Mouse (Mus musculus): ENCODE measurements at regions not wholly inside any gene's neighbourhood (a gene's known extent, or its start where the extent isn't known, plus 50 kb on each side); places are given as distances from the start of the nearest gene placed in this dataset.

GRCm38 (mm10) chrX:166660715-166661042, 75.2 kb upstream of the Egfl6 start:
- H3K27ac ChIP-seq, result no peak overlapping the region
- no peaks in the 10 kb centered on the region; the same call in 1 of the 2 replicates for H3K4me1 ChIP-seq
- no peaks in the 10 kb centered on the region for H3K9me3 ChIP-seq
- H3K9ac ChIP-seq, result no peak overlapping the region
- ATAC-seq (ENCODE audit: insufficient number of reproducible peaks, low FRiP score, low TSS enrichment, low read depth), result no peak
- WGBS, result 25% methylated on average over 6 of the region's 6 CpGs
- peak overlapping the region; percentile 24; the same call in 1 of the 2 replicates for H3K4me3 ChIP-seq
- peaks cover 12% of the 10 kb centered on the region; the same call in 1 of the 2 replicates for H3K27me3 ChIP-seq
- no peaks in the 10 kb centered on the region for H3K36me3 ChIP-seq
- H3K4me2 ChIP-seq, result no peak overlapping the region; the same call in 1 of the 2 replicates

- Histone ChIP-seq H3K4me1 (no peaks in the 10 kb centered on the region), H3K27me3 (peaks cover 11% of the 10 kb centered on the region; the same call in 1 of the 2 replicates), H3K36me3 (no peaks in the 10 kb centered on the region), H3K4me3 (no peak overlapping the region), H3K4me2 (no peak overlapping the region), H3K27ac (no peak overlapping the region), H3K9me3 (no peaks in the 10 kb centered on the region), H3K9ac (no peak overlapping the region)
- ATAC-seq (ENCODE audit: insufficient number of reproducible peaks, low FRiP score, low TSS enrichment, low read depth), result no peak
- 64% methylated on average over 3 of the region's 3 CpGs for WGBS
Measured at GRCm38 (mm10) chrX:166652400-166652799, 66.9 kb upstream of the Egfl6 start.

- no peaks in the 10 kb centered on the region for H3K4me1 ChIP-seq
- 0 out of 2 replicates have a peak overlapping the region, but pooled peaks have one; percentile 17 for H3K27ac ChIP-seq
- 51% methylated on average over 7 of the region's 7 CpGs for WGBS
- H3K9me3 ChIP-seq, result no peaks in the 10 kb centered on the region
- no peak overlapping the region for H3K4me2 ChIP-seq
- no peak overlapping the region; the same call in 1 of the 2 replicates for H3K4me3 ChIP-seq
- H3K36me3 ChIP-seq, result no peaks in the 10 kb centered on the region
- no peak overlapping the region for H3K9ac ChIP-seq
- H3K27me3 ChIP-seq, result no peaks in the 10 kb centered on the region
- ATAC-seq (ENCODE audit: insufficient number of reproducible peaks, low FRiP score, low TSS enrichment, low read depth), result no peak
Measured at GRCm38 (mm10) chrX:166645713-166646112, 60.2 kb upstream of the Egfl6 start.

- ATAC-seq (ENCODE audit: insufficient number of reproducible peaks, low FRiP score, low TSS enrichment, low read depth), result no peak
- Histone ChIP-seq H3K4me1 (no peaks in the 10 kb centered on the region), H3K27me3 (no peaks in the 10 kb centered on the region), H3K27ac (no peak overlapping the region), H3K4me2 (no peak overlapping the region), H3K4me3 (no peak overlapping the region), H3K36me3 (no peaks in the 10 kb centered on the region), H3K9ac (no peak overlapping the region), H3K9me3 (no peaks in the 10 kb centered on the region)
- 61% methylated on average over 3 of the region's 3 CpGs for WGBS
Measured at GRCm38 (mm10) chrX:166641256-166641655, 55.7 kb upstream of the Egfl6 start.

- no peaks in the 10 kb centered on the region for H3K9me3 ChIP-seq
- H3K27ac ChIP-seq, result no peak overlapping the region
- no peak overlapping the region for H3K4me3 ChIP-seq
- H3K4me1 ChIP-seq, result no peaks in the 10 kb centered on the region
- no peak overlapping the region for H3K4me2 ChIP-seq
- H3K9ac ChIP-seq, result no peak overlapping the region
- H3K27me3 ChIP-seq, result no peaks in the 10 kb centered on the region
- no peak for ATAC-seq (ENCODE audit: insufficient number of reproducible peaks, low FRiP score, low TSS enrichment, low read depth)
- WGBS, result 76% methylated on average over 1 of the region's 1 CpGs
- no peaks in the 10 kb centered on the region for H3K36me3 ChIP-seq
Measured at GRCm38 (mm10) chrX:166640258-166640657, 54.7 kb upstream of the Egfl6 start.
